Mouse (Mus musculus): ENCODE data around the gene Epha8. TPM values are rescaled to one million over a fixed set of nuclear protein-coding genes. Genes with fewer than 3 reads are reported as not detected.

Gene Epha8
- not detected for polyA plus RNA-seq (2014; fragmentation: Illumina TruSeq; extraction: RNeasy Lipid Tissue Mini Kit (QIAGEN cat#74804); ENCODE audit: low read depth, low replicate concordance)

DNA sequence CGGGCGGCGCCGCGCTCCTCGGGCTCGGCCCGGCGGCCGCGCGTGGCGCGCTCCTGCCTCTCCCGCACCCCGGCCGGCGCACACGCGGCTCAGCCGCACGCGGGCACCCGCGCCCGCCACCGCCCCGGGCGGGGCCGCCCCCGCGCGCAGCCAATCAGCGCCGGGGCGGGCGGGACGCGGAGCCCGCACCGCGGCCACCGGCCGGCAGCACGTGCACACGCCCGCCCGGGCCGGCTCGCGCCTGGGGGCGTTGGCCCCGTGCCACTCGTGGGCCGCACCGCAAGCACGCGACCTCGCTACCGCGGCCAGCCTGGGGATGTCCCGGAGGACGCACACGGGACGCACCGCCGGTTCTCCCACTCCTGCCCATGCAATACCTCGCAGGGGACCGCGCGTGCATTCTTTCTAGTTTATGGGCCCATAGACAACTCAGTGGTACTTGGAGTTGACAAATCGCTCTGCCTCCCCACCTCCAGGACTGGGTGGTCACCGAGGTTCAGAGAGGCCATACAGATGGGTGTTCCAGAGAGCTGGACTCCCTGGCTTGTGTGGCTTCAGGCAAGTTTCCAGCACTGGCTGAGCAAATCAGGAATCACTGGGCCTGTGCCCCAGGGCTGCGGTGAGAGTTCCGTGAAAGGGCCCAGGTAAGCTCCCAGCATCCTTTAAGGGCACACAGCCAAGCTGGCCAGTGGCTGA is at the start of gene Epha8:
Gene Epha8, minus strand, starts transcription at position 66 of the 696 bp plus-strand sequence.

DNA sequence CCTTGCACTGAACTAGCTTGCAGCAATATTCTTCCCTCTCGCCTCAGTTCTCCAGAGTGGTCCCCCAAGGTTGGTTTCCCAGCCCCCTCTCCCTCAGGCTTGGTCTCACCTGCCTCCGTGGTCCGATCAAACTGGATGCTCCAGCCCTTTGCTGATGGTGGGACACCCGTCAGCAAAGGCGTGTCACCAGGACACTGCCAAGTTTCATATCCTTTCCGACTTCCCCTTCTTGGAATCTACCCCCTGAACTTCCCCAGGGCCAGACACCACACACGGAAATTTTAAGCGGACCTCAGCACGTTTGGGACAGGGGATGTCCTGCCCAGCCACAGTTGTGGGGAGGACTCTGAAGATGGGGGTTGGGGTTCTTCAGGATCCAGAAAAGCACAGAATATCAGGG is 58.0 kb downstream of the Epha8 start, which contains the start of gene C1qa:
Gene C1qa, minus strand, starts transcription at position 167 of the 400 bp plus-strand sequence.

DNA sequence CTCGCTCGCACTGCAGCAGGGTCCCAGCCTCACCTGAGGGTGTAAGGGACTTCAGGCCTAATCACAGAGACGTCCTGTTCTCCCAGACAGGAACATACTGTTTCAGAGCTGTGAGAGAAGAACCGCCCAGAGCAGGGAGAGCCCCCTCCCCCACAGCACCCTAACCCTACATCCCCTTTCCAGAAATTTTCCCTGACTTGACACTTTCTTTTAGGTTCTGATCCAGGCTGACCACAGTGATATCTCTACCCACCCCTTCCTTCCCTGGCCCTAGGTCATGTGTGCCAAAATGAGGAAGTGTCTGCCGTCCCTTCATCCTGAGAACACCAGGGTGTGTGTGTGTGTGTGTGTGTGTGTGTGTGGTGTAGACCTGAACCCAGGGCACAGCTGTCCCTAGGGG is 63.8 kb downstream of the Epha8 start, which contains the start of gene C1qc:
Gene C1qc, minus strand, starts transcription at position 255 of the 400 bp plus-strand sequence.

GRCm38 (mm10) chr4:136886101-136886500 is 70.5 kb downstream of the Epha8 start, which contains the start of gene C1qb:
Gene C1qb (minus strand): TSS chr4:136886187.

Other genes starting within 250 kb of the Epha8 start
- gene Ephb2, start 120.8 kb downstream of the Epha8 start, polyA plus RNA-seq (2014; fragmentation: Illumina TruSeq; extraction: RNeasy Lipid Tissue Mini Kit (QIAGEN cat#74804); ENCODE audit: low read depth, low replicate concordance), result 0.58 TPM
- 68.4 TPM for gene C1qb, start 70.6 kb downstream of the Epha8 start, polyA plus RNA-seq (2014; fragmentation: Illumina TruSeq; extraction: RNeasy Lipid Tissue Mini Kit (QIAGEN cat#74804); ENCODE audit: low read depth, low replicate concordance)
- 62.2 TPM for gene C1qc, start 63.8 kb downstream of the Epha8 start, polyA plus RNA-seq (2014; fragmentation: Illumina TruSeq; extraction: RNeasy Lipid Tissue Mini Kit (QIAGEN cat#74804); ENCODE audit: low read depth, low replicate concordance)
- 70.0 TPM for gene C1qa, start 58.0 kb downstream of the Epha8 start, polyA plus RNA-seq (2014; fragmentation: Illumina TruSeq; extraction: RNeasy Lipid Tissue Mini Kit (QIAGEN cat#74804); ENCODE audit: low read depth, low replicate concordance)
- 5.2 TPM for gene Zbtb40, start 92.0 kb upstream of the Epha8 start, polyA plus RNA-seq (2014; fragmentation: Illumina TruSeq; extraction: RNeasy Lipid Tissue Mini Kit (QIAGEN cat#74804); ENCODE audit: low read depth, low replicate concordance)